Mouse (Mus musculus) hindbrain, embryonic 12.5 days (tissue): ENCODE data around the gene Nlrp6. TPM values are rescaled to one million over a fixed set of nuclear protein-coding genes. Genes with fewer than 3 reads are reported as not detected.
"Not testable (repeated sequence)": the region's sequence is repeated elsewhere in the genome, so short reads cannot be mapped to it uniquely, and the experiment has no call there.

Source experiments
- ATAC-seq: fragments of 200-750 bp; cut with Nextera tagmentation; 2 replicates; pipeline ENCODE4 v1.8.0; 2017; ENCODE audit warnings: moderate TSS enrichment; ENCODE audit not compliant: low FRiP score
- H3K27ac ChIP-seq: fragments of 300-500 bp; sonication (generic); 2 replicates; pipeline ENCODE4 v1.5.1; 2016; ENCODE audit warnings: mild to moderate bottlenecking
- H3K27me3 ChIP-seq: fragments of 300-500 bp; sonication (generic); 2 replicates; pipeline ENCODE4 v1.6.1; 2016; ENCODE audit warnings: mild to moderate bottlenecking
- H3K36me3 ChIP-seq: fragments of 300-500 bp; sonication (generic); 2 replicates; pipeline ENCODE4 v1.6.1; 2016; ENCODE audit warnings: mild to moderate bottlenecking
- H3K4me1 ChIP-seq: fragments of 300-500 bp; sonication (generic); 2 replicates; pipeline ENCODE4 v1.6.1; 2016
- H3K4me2 ChIP-seq: fragments of 300-500 bp; sonication (generic); replicated peaks from 2 replicates; pipeline ENCODE4 v1.6.1; 2016; ENCODE audit warnings: mild to moderate bottlenecking
- H3K4me3 ChIP-seq: fragments of 300-500 bp; sonication (generic); 2 replicates; pipeline ENCODE4 v1.5.1; 2016; ENCODE audit warnings: mild to moderate bottlenecking
- H3K9ac ChIP-seq: fragments of 300-500 bp; sonication (generic); 2 replicates; pipeline ENCODE4 v1.6.1; 2016; ENCODE audit warnings: mild to moderate bottlenecking, moderate library complexity
- H3K9me3 ChIP-seq: fragments of 300-500 bp; sonication (generic); replicated peaks from 2 replicates; pipeline ENCODE4 v1.6.1; 2016; ENCODE audit warnings: mild to moderate bottlenecking
- whole genome bisulfite sequencing: fragments of 180-500 bp; shearing (Covaris S2); methylation state at CpG from one replicate; pipeline ENCODE4 v1.1.7; 2016; 5-methylcytosine and 5-hydroxymethylcytosine counted together
- polyA plus RNA-seq: library from polyadenylated mRNA; unstranded; fragments of >200 nt; fragmentation: Nextera tagmentation; extraction: Ambion mirVana; gene quantifications from 2 replicates; pipeline ENCODE4 v1.2.1, GENCODE M21; 2016

Nlrp6 gene
- polyA plus RNA-seq, 1 experiment from 2014 or later: 0.27 TPM

GRCm38 (mm10) chr7:140968710-140969109 lies 48.0 kb downstream of the Nlrp6 start:
- not testable (repeated sequence) for H3K27ac ChIP-seq, H3K36me3 ChIP-seq, H3K4me3 ChIP-seq, H3K9ac ChIP-seq, ATAC-seq, H3K4me1 ChIP-seq, H3K4me2 ChIP-seq, H3K9me3 ChIP-seq, H3K27me3 ChIP-seq
- 23% methylated on average over 3 of the region's 3 CpGs for WGBS

GRCm38 (mm10) chr7:140970931-140971330 lies 50.2 kb downstream of the Nlrp6 start:
- Histone ChIP-seq H3K9ac (no peak overlapping the region), H3K36me3 (no peaks in the 10 kb centered on the region), H3K27ac (no peak overlapping the region), H3K4me1 (peaks cover 4% of the 10 kb centered on the region), H3K4me3 (no peak overlapping the region), H3K9me3 (no peaks in the 10 kb centered on the region), H3K4me2 (no peak overlapping the region), H3K27me3 (peaks cover 10% of the 10 kb centered on the region)
- ATAC-seq: no peak
- WGBS: 44% methylated on average over 7 of the region's 7 CpGs

GRCm38 (mm10) chr7:140971479-140972171 lies 50.9 kb downstream of the Nlrp6 start:
- H3K27me3 ChIP-seq: peaks cover 10% of the 10 kb centered on the region
- no peak overlapping the region for H3K4me3 ChIP-seq
- H3K27ac ChIP-seq: no peak overlapping the region
- H3K4me2 ChIP-seq: no peak overlapping the region
- ATAC-seq: no peak
- peaks cover 4% of the 10 kb centered on the region for H3K4me1 ChIP-seq
- 85% methylated on average over 8 of the region's 8 CpGs for WGBS
- H3K9ac ChIP-seq: no peak overlapping the region; the same call in 1 of the 2 replicates
- no peaks in the 10 kb centered on the region for H3K36me3 ChIP-seq
- H3K9me3 ChIP-seq: no peaks in the 10 kb centered on the region

GRCm38 (mm10) chr7:140973396-140974165 lies 52.9 kb downstream of the Nlrp6 start:
- no peak overlapping the region for H3K9ac ChIP-seq
- no peaks in the 10 kb centered on the region for H3K4me1 ChIP-seq
- H3K4me3 ChIP-seq: no peak overlapping the region
- H3K4me2 ChIP-seq: no peak overlapping the region
- H3K36me3 ChIP-seq: no peaks in the 10 kb centered on the region
- H3K27me3 ChIP-seq: peaks cover 10% of the 10 kb centered on the region
- ATAC-seq: no peak
- no peaks in the 10 kb centered on the region for H3K9me3 ChIP-seq
- no peak overlapping the region for H3K27ac ChIP-seq
- WGBS: 19% methylated on average over 14 of the region's 14 CpGs

GRCm38 (mm10) chr7:140974940-140975339 lies 54.2 kb downstream of the Nlrp6 start:
- H3K4me1 ChIP-seq: no peaks in the 10 kb centered on the region
- 15% methylated on average over 9 of the region's 9 CpGs for WGBS
- H3K9ac ChIP-seq: no peak overlapping the region
- peaks cover 10% of the 10 kb centered on the region for H3K27me3 ChIP-seq
- no peak for ATAC-seq
- no peak overlapping the region for H3K4me3 ChIP-seq
- H3K4me2 ChIP-seq: no peak overlapping the region
- no peak overlapping the region for H3K27ac ChIP-seq
- H3K36me3 ChIP-seq: no peaks in the 10 kb centered on the region
- H3K9me3 ChIP-seq: no peaks in the 10 kb centered on the region

- Histone ChIP-seq H3K27ac (no peak overlapping the region), H3K4me2 (no peak overlapping the region), H3K27me3 (peaks cover 4% of the 10 kb centered on the region), H3K4me1 (no peaks in the 10 kb centered on the region), H3K4me3 (no peak overlapping the region), H3K36me3 (no peaks in the 10 kb centered on the region), H3K9me3 (no peaks in the 10 kb centered on the region), H3K9ac (no peak overlapping the region)
- ATAC-seq: no peak
- 21% methylated on average over 3 of the region's 3 CpGs for WGBS
These were observed 54.8 kb downstream of the Nlrp6 start for GRCm38 (mm10) chr7:140975465-140975864.

GRCm38 (mm10) chr7:140976720-140977119 lies 56.0 kb downstream of the Nlrp6 start:
- not testable (repeated sequence) for H3K4me1 ChIP-seq, ATAC-seq, H3K9me3 ChIP-seq, H3K4me3 ChIP-seq, H3K27me3 ChIP-seq, H3K36me3 ChIP-seq, H3K9ac ChIP-seq, H3K27ac ChIP-seq, H3K4me2 ChIP-seq
- 94% methylated on average over 9 of the region's 9 CpGs for WGBS

Other genes starting within 250 kb of the Nlrp6 start
- gene Olfr45, start 239.0 kb upstream of the Nlrp6 start, polyA plus RNA-seq: not detected in 2 replicates
- gene Olfr541, start 223.6 kb upstream of the Nlrp6 start, polyA plus RNA-seq: not detected in 2 replicates
- gene Cyp2e1, start 157.2 kb upstream of the Nlrp6 start, polyA plus RNA-seq: not detected in 2 replicates
- 0.19 and 0.36 TPM in 2 replicates for gene Syce1, start 133.1 kb upstream of the Nlrp6 start, polyA plus RNA-seq
- 12.3 and 13.4 TPM in 2 replicates for gene Zfp941, start 98.7 kb upstream of the Nlrp6 start, polyA plus RNA-seq
- gene Urah, start 85.9 kb upstream of the Nlrp6 start, polyA plus RNA-seq: 0.93 TPM in 1 of 2 replicates, not detected in the other
- not detected in 2 replicates for gene Scgb1c1, start 75.4 kb upstream of the Nlrp6 start, polyA plus RNA-seq
- not detected in 2 replicates for gene Odf3, start 73.1 kb upstream of the Nlrp6 start, polyA plus RNA-seq
- not detected in 2 replicates for gene Gm45785, start 64.6 kb upstream of the Nlrp6 start, polyA plus RNA-seq
- gene Ric8a, start 63.9 kb upstream of the Nlrp6 start, polyA plus RNA-seq: 82.3 and 88.5 TPM in 2 replicates
- gene Bet1l, start 63.3 kb upstream of the Nlrp6 start, polyA plus RNA-seq: 30.9 and 33.4 TPM in 2 replicates
- gene Psmd13, start 38.9 kb upstream of the Nlrp6 start, polyA plus RNA-seq: 279 and 282 TPM in 2 replicates
- gene Sirt3, start 38.6 kb upstream of the Nlrp6 start, polyA plus RNA-seq: 25.8 and 27.1 TPM in 2 replicates
- gene Cox8b, start 20.5 kb upstream of the Nlrp6 start, polyA plus RNA-seq: 0.81 TPM in 1 of 2 replicates, not detected in the other
- 15.5 and 16.8 TPM in 2 replicates for gene Pgghg, start 20.5 kb downstream of the Nlrp6 start, polyA plus RNA-seq
- gene Ifitm5, start 29.4 kb downstream of the Nlrp6 start, polyA plus RNA-seq: 0.43 and 1.6 TPM in 2 replicates
- gene Gm45717, start 35.0 kb downstream of the Nlrp6 start, polyA plus RNA-seq: 0.97 TPM in 1 of 2 replicates, not detected in the other
- gene Ifitm2, start 35.1 kb downstream of the Nlrp6 start, polyA plus RNA-seq: 326 and 340 TPM in 2 replicates
- gene Ifitm1, start 46.3 kb downstream of the Nlrp6 start, polyA plus RNA-seq: 8.8 and 9.1 TPM in 2 replicates
- gene Ifitm3, start 89.9 kb downstream of the Nlrp6 start, polyA plus RNA-seq: 22.5 and 26.0 TPM in 2 replicates
- gene Ifitm6, start 97.0 kb downstream of the Nlrp6 start, polyA plus RNA-seq: not detected in 2 replicates
- not detected in 2 replicates for gene Gm17387, start 108.2 kb downstream of the Nlrp6 start, polyA plus RNA-seq
- gene B4galnt4, start 140.2 kb downstream of the Nlrp6 start, polyA plus RNA-seq: 46.1 and 46.5 TPM in 2 replicates
- 3.1 and 4.5 TPM in 2 replicates for gene Pkp3, start 157.3 kb downstream of the Nlrp6 start, polyA plus RNA-seq
- 1.7 and 2.6 TPM in 2 replicates for gene Sigirr, start 179.7 kb downstream of the Nlrp6 start, polyA plus RNA-seq
- gene Ano9, start 196.9 kb downstream of the Nlrp6 start, polyA plus RNA-seq: 0.59 and 0.81 TPM in 2 replicates
- 76.0 and 76.5 TPM in 2 replicates for gene Ptdss2, start 201.5 kb downstream of the Nlrp6 start, polyA plus RNA-seq